ENCODE assay signal across 23 mouse cellular contexts in genomic region chr16:88710757-88711156, GRCm38 (mm10). TPM values are rescaled to one million over a fixed set of nuclear protein-coding genes. Genes with fewer than 3 reads are reported as not detected.
A peak's percentile ranks its signal among the peaks of the same experiment; 100 is the strongest.
DNase-seq lines count a peak whose midpoint lies in the region; ATAC-seq and TF ChIP-seq lines count a peak whose summit lies in the region.
"Had no signal": no experiment of that assay in that cellular context is flagged by ENCODE, and none has a peak within 500 bp of the region (broad histone marks: within the 10 kb centered on the region; RNA-seq: fewer than 3 reads in every experiment).

No protein-coding gene starts in this region.

- no peak overlapping the region for H3K4me3 ChIP-seq in liver, embryonic 11.5 days (ENCODE audit: low read depth, low read length)
- no peak overlapping the region for H3K4me3 ChIP-seq in small intestine, adult 2 months (ENCODE audit: low read depth, low read length)
- no peak overlapping the region for H3K4me3 ChIP-seq in left cerebral cortex, adult 2 months
- H3K4me3 ChIP-seq: embryonic facial prominence, embryonic 15.5 days; heart, embryonic 12.5 days; hindbrain, embryonic 13.5 days; neural tube, embryonic 15.5 days had no signal

- TF ChIP-seq CTCF in small intestine, adult 2 months (IDR thresholded peaks at IDR 0.05; ENCODE audit: extremely low read depth, insufficient read length, insufficient replicate concordance, low read depth, low read length): no peak
- TF ChIP-seq CTCF in left cerebral cortex, adult 2 months (IDR thresholded peaks at IDR 0.05): no peak; the same call in 1 of the 2 replicates

- no peak overlapping the region for H3K9ac ChIP-seq in liver, embryonic 11.5 days (ENCODE audit: low read depth, low read length)
- H3K9ac ChIP-seq: embryonic facial prominence, embryonic 15.5 days; heart, embryonic 12.5 days; hindbrain, embryonic 13.5 days; liver, embryonic 14.5 days; neural tube, embryonic 15.5 days had no signal

- H3K4me1 ChIP-seq in liver, embryonic 11.5 days (replicated peaks; ENCODE audit: control insufficient read depth, insufficient read depth, low read length): no peaks in the 10 kb centered on the region
- peaks cover 7% of the 10 kb centered on the region; the same call in 1 of the 2 replicates for H3K4me1 ChIP-seq in small intestine, adult 2 months (ENCODE audit: control insufficient read depth, insufficient read depth, insufficient read length, low read length)
- H3K4me1 ChIP-seq: embryonic facial prominence, embryonic 15.5 days; heart, embryonic 12.5 days; hindbrain, embryonic 13.5 days; neural tube, embryonic 15.5 days had no signal

- H3K9me3 ChIP-seq in liver, embryonic 11.5 days (ENCODE audit: control insufficient read depth, low read length): no peaks in the 10 kb centered on the region
- H3K9me3 ChIP-seq: embryonic facial prominence, embryonic 15.5 days; heart, embryonic 12.5 days; hindbrain, embryonic 13.5 days; neural tube, embryonic 15.5 days had no signal

- intact Hi-C loops in left cerebral cortex, adult 2 months (cut with DNase I): no loop called here

- H3K4me2 ChIP-seq in liver, embryonic 11.5 days: no peak overlapping the region
- H3K4me2 ChIP-seq: embryonic facial prominence, embryonic 15.5 days; heart, embryonic 12.5 days; hindbrain, embryonic 13.5 days; neural tube, embryonic 15.5 days had no signal

- no peaks in the 10 kb centered on the region for H3K36me3 ChIP-seq in liver, embryonic 11.5 days (ENCODE audit: control insufficient read depth, insufficient read depth, low read length)
- no peaks in the 10 kb centered on the region for H3K36me3 ChIP-seq in small intestine, adult 2 months (ENCODE audit: control insufficient read depth, insufficient read depth, low read length)
- H3K36me3 ChIP-seq: embryonic facial prominence, embryonic 15.5 days; heart, embryonic 12.5 days; hindbrain, embryonic 13.5 days; neural tube, embryonic 15.5 days had no signal

- WGBS in liver, embryonic 11.5 days: 68% methylated on average over 4 of the region's 4 CpGs
- WGBS in small intestine, adult 2 months: 14% methylated on average over 4 of the region's 4 CpGs

- TF ChIP-seq POLR2A in small intestine, adult 2 months (IDR thresholded peaks at IDR 0.05; ENCODE audit: low read depth, low read length): no peak

- H3K27me3 ChIP-seq in liver, embryonic 11.5 days (replicated peaks; ENCODE audit: control insufficient read depth, insufficient read depth, low read length): no peaks in the 10 kb centered on the region
- H3K27me3 ChIP-seq in small intestine, adult 2 months (ENCODE audit: control insufficient read depth, insufficient read depth, low read length): no peaks in the 10 kb centered on the region
- H3K27me3 ChIP-seq: embryonic facial prominence, embryonic 15.5 days; heart, embryonic 12.5 days; hindbrain, embryonic 13.5 days; neural tube, embryonic 15.5 days had no signal

- H3K27ac ChIP-seq in liver, embryonic 11.5 days (ENCODE audit: low read depth, low read length): no peak overlapping the region
- peak overlapping the region; percentile 12; the same call in 1 of the 2 replicates for H3K27ac ChIP-seq in small intestine, adult 2 months (ENCODE audit: insufficient read depth, low read depth, low read length)
- H3K27ac ChIP-seq in left cerebral cortex, adult 2 months: no peak overlapping the region
- H3K27ac ChIP-seq: embryonic facial prominence, embryonic 15.5 days; hindbrain, embryonic 13.5 days; liver, embryonic 14.5 days; neural tube, embryonic 15.5 days had no signal

- DNase-seq in adrenal gland, adult 2 months: peak; percentile 21
- no peak for DNase-seq in adrenal gland, adult 8-10 months
- DNase-seq in liver, embryonic 11.5 days (ENCODE audit: low spot score): no peak
- DNase-seq in liver (no peak), ZHBTc4 (ENCODE audit: low read depth, low spot score) (peak; percentile 4)
- no peak for DNase-seq in frontal cortex, postnatal 25 days (ENCODE audit: low spot score in 2 of 2)
- DNase-seq in left cerebral cortex, adult 2 months (ENCODE audit: extremely low spot score in 1 of 2, low spot score in 2 of 2): no peak
- DNase-seq: B cell, adult 2 months; gastrocnemius, postnatal 25 days; kidney, postnatal 25 days; thymus, postnatal 14 days had no signal

- ATAC-seq in liver, embryonic 11.5 days (replicated peaks; ENCODE audit: low FRiP score): 0 out of 2 replicates have a peak, but pooled peaks have one; percentile 7
- ATAC-seq: forebrain, embryonic 14.5 days had no signal

RNA-seq across cellular contexts. Expression of gene 2310061N02Rik, which starts 3.0 kb away (rescaled TPM):
- total RNA-seq in adrenal gland, adult 2 months (2021): not detected
- polyA plus RNA-seq in adrenal gland, adult 2 months (2012; rRNA removed): not detected in 2 replicates
- not detected for total RNA-seq in adrenal gland, adult 8-10 months (2022)
- polyA plus RNA-seq in liver, embryonic 11.5 days (2014; fragmentation: Nextera tagmentation; extraction: Ambion mirVana): not detected in 2 replicates
- polyA plus RNA-seq in small intestine, adult 2 months (2012; rRNA removed): not detected in 2 replicates
- total RNA-seq in left cerebral cortex, adult 2 months (2021): not detected
- total RNA-seq: ES-E14; gastrocnemius, postnatal 25 days; left cerebral cortex, adult 8-10 months; megakaryocyte-erythroid progenitor cell, adult 5-6 weeks; monocyte, adult 5-6 weeks had no signal
- polyA plus RNA-seq: cortical plate, adult 2 months; embryonic facial prominence, embryonic 15.5 days; forebrain, embryonic 14.5 days; heart, embryonic 12.5 days; hindbrain, embryonic 13.5 days; liver, embryonic 14.5 days; neural tube, embryonic 15.5 days had no signal

RNA-seq across cellular contexts. Expression of gene Krtap13-1, which starts 17.9 kb away (rescaled TPM):
- total RNA-seq in adrenal gland, adult 2 months (2021): not detected
- polyA plus RNA-seq in adrenal gland, adult 2 months (2012; rRNA removed): not detected in 2 replicates
- not detected for total RNA-seq in adrenal gland, adult 8-10 months (2022)
- not detected in 2 replicates for polyA plus RNA-seq in liver, embryonic 11.5 days (2014; fragmentation: Nextera tagmentation; extraction: Ambion mirVana)
- polyA plus RNA-seq in small intestine, adult 2 months (2012; rRNA removed): not detected in 2 replicates
- total RNA-seq in left cerebral cortex, adult 2 months (2021): not detected
- total RNA-seq: ES-E14; gastrocnemius, postnatal 25 days; left cerebral cortex, adult 8-10 months; megakaryocyte-erythroid progenitor cell, adult 5-6 weeks; monocyte, adult 5-6 weeks had no signal
- polyA plus RNA-seq: cortical plate, adult 2 months; forebrain, embryonic 14.5 days; heart, embryonic 12.5 days; hindbrain, embryonic 13.5 days; liver, embryonic 14.5 days; neural tube, embryonic 15.5 days had no signal

RNA-seq across cellular contexts. Expression of gene Krtap27-1, which starts 39.3 kb away (rescaled TPM):
- total RNA-seq in adrenal gland, adult 2 months (2021): not detected
- polyA plus RNA-seq in adrenal gland, adult 2 months (2012; rRNA removed): not detected in 2 replicates
- not detected for total RNA-seq in adrenal gland, adult 8-10 months (2022)
- not detected in 2 replicates for polyA plus RNA-seq in liver, embryonic 11.5 days (2014; fragmentation: Nextera tagmentation; extraction: Ambion mirVana)
- polyA plus RNA-seq in small intestine, adult 2 months (2012; rRNA removed): not detected in 2 replicates
- not detected for total RNA-seq in left cerebral cortex, adult 2 months (2021)
- total RNA-seq: ES-E14; gastrocnemius, postnatal 25 days; left cerebral cortex, adult 8-10 months; megakaryocyte-erythroid progenitor cell, adult 5-6 weeks; monocyte, adult 5-6 weeks had no signal
- polyA plus RNA-seq: cortical plate, adult 2 months; embryonic facial prominence, embryonic 15.5 days; forebrain, embryonic 14.5 days; heart, embryonic 12.5 days; hindbrain, embryonic 13.5 days; liver, embryonic 14.5 days; neural tube, embryonic 15.5 days had no signal

RNA-seq across cellular contexts. Expression of gene Krtap13, which starts 40.7 kb away (rescaled TPM):
- not detected for total RNA-seq in adrenal gland, adult 2 months (2021)
- polyA plus RNA-seq in adrenal gland, adult 2 months (2012; rRNA removed): not detected in 2 replicates
- not detected for total RNA-seq in adrenal gland, adult 8-10 months (2022)
- polyA plus RNA-seq in liver, embryonic 11.5 days (2014; fragmentation: Nextera tagmentation; extraction: Ambion mirVana): not detected in 2 replicates
- not detected in 2 replicates for polyA plus RNA-seq in small intestine, adult 2 months (2012; rRNA removed)
- total RNA-seq in left cerebral cortex, adult 2 months (2021): not detected
- total RNA-seq: ES-E14; gastrocnemius, postnatal 25 days; left cerebral cortex, adult 8-10 months; megakaryocyte-erythroid progenitor cell, adult 5-6 weeks; monocyte, adult 5-6 weeks had no signal
- polyA plus RNA-seq: cortical plate, adult 2 months; forebrain, embryonic 14.5 days; heart, embryonic 12.5 days; hindbrain, embryonic 13.5 days; liver, embryonic 14.5 days; neural tube, embryonic 15.5 days had no signal

RNA-seq across cellular contexts. Expression of gene 2310034C09Rik, which starts 47.9 kb away (rescaled TPM):
- total RNA-seq in adrenal gland, adult 2 months (2021): not detected
- not detected in 2 replicates for polyA plus RNA-seq in adrenal gland, adult 2 months (2012; rRNA removed)
- total RNA-seq in adrenal gland, adult 8-10 months (2022): not detected
- not detected in 2 replicates for polyA plus RNA-seq in liver, embryonic 11.5 days (2014; fragmentation: Nextera tagmentation; extraction: Ambion mirVana)
- not detected in 2 replicates for polyA plus RNA-seq in small intestine, adult 2 months (2012; rRNA removed)
- not detected for total RNA-seq in left cerebral cortex, adult 2 months (2021)
- total RNA-seq: ES-E14; gastrocnemius, postnatal 25 days; left cerebral cortex, adult 8-10 months; megakaryocyte-erythroid progenitor cell, adult 5-6 weeks; monocyte, adult 5-6 weeks had no signal
- polyA plus RNA-seq: cortical plate, adult 2 months; forebrain, embryonic 14.5 days; heart, embryonic 12.5 days; hindbrain, embryonic 13.5 days; liver, embryonic 14.5 days; neural tube, embryonic 15.5 days had no signal

Comparison
In these comparisons a context has a peak if more than half of its experiments do, and no peak if none do; other contexts are left out.
1. DNase-seq: peak in adrenal gland, adult 2 months (single experiment) and ZHBTc4 (single experiment); none in adrenal gland, adult 8-10 months (single experiment), liver, embryonic 11.5 days (single experiment), liver (single experiment), frontal cortex, postnatal 25 days (0 of 2) and left cerebral cortex, adult 2 months (0 of 2).